Mouse (Mus musculus) T-helper 17 cell (primary cell): Measurements from ENCODE around the gene Ltbp1.

Experiments used
- in situ Hi-C, 2 experiments: fragments of 300-600 bp; cut with MboI, MseI; formaldehyde crosslinking; loops; 1 replicate in 1 of 2; 2 replicates in 1 of 2; pipeline ENCODE4 v1.15.1; 2025; ENCODE audit warnings: high pct_unique_total_duplicates in 2 of 2

Gene Ltbp1

DNA sequence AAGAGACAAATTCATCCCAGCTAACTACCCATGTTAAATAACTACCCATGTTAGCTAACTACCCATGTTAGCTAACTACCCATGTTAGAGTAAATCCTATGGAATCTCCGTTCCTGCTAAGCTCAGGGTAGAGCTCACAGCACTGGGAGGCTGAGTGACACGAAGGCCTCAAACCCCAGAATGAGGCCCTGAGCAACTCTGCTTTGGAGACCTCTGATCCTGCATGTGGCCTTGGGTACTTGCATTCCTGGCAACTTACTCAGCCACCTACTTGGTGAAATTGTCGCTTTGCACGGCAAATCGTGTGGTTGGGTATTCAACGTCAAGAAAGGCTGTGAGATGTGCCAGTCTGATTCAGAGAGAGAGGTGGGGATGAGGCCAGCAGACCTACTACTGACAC lies 50.6 kb downstream of the Ltbp1 start:
- in situ Hi-C loops = no loop called here

DNA sequence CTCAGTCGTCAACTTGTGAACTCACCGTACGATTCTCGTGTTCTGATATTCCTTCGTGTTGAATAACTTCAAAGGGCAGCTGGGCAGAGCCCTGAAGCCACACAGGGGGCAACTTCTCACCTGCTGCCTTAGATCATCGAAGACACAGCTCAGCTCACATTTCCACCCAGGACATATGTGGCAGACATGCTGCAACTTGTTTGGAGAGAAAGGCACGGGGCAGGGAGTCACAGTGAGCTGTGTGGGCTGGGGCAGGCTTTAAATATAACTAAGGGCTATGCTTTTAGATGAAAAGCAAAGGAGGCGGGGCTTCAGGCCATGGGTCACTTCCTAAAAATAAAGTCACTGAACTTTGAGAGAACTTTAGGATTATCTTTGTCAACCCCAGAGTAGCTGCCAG lies 51.3 kb downstream of the Ltbp1 start:
- in situ Hi-C loops = no loop called here

DNA sequence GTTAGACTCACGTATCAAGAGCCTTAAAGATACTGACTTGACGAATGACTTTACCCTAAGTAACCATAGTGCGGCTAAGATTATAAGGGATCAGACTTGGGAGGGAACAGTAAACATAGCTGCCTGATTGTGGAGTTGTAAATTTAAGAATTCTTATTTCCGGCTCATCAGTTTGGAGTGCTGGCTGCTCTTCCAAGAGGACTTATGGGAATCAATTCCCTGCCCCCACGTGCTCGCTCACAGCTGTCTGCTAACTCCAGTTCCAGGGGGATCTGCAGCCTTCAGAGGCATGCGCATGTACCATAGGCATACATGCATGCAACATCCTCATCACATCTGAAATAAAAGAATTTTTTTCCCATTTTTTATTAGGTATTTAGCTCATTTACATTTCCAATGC lies 61.0 kb downstream of the Ltbp1 start:
- in situ Hi-C loops = no loop called here

DNA sequence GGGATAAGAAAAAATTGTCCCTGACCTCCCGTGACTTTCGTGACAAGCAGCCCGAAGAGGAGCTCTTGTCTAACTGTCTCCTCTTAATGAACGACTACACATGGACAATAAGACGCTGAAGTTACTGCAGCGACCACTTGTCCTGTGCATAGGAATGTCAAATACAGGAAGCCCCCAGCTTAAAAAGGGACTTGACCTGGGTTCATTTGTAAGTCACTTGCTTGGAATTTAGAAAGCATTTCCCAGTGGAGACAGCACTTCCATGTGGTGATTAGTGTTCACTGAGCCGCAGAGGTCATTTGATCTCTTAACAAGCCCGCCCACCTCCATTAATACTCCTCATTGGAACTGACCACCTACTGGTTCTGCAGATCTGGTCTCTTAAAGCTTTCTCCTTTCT lies 61.9 kb downstream of the Ltbp1 start:
- in situ Hi-C loops = no loop called here

DNA sequence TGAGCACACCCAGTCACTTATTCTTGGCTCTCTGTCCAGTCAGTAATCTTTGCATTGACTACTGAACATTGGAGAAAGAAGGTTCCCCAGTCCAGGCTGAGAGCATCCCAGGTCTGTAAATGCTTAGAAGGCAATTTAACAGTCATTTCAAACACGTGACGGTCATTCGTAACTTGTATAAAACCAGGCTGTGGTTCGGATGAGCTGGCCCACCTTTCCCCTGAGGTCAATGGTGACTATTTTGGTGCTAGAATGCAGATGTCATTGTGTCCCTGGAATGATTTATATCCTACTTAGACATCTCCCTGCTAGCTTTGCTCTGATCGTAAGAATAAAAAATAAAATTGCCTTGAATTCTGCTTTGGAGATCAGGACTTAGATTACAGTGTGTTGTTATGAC lies 63.9 kb downstream of the Ltbp1 start:
- in situ Hi-C loops = no loop called here

DNA sequence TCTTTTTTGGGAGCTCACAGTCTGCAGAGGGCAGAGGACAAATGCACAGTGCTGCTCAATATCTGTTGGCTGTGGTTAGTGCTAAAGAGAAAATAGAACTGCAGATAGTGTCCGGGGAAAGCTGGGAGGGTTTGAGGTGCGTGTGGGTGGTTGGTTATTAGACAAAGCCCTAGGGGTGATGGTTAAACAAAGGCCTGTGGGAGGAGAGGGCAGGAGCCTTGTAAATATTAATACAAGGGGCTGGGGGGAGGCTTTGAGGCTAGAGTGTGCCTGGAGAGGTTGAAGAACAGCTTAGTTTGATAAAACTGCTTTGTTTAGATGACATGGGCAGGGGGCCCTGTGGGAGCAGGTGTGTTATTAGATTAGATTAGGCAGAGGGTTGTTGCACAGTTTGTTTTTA lies 65.8 kb downstream of the Ltbp1 start:
- in situ Hi-C loops = no loop called here

DNA sequence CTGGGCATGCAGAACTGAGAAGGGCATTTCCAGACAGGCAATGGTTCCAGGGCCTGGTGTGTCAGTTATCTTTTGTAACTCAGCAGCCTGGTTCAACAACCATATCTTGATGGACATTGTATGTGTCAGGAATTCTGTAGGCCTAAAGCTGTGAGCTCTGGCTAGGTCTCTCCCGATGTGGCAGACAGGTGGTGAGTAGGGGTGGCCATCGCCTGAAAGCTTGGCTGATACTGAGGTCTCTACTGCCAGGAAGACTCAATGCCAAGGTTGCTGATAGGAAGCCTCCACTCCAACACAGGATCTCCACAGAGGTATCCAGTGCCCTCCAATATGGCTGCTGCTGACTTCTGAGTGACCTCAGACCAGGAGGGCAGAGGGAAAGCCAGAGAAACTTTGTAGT lies 66.4 kb downstream of the Ltbp1 start:
- in situ Hi-C loops = no loop called here

DNA sequence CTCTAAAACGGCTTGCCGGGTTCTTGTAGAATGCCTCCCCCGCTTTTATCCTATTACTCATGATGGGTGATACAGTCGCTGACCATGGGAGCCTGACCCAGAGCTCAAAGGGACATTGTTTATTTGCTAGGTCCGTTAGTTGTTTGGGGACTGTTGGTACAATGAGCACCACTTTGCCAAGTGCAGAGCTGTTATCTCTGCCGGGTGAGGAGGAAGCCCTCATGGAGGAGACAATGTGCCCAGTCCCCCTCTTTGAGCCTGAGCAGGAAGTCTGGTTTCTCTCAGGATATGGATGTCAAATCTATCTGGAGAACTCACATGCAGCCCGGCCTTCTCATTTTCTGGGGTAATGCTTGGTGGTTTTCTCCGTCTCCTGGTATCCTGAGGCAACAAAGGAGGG lies 68.5 kb downstream of the Ltbp1 start:
- in situ Hi-C loops = no loop called here

DNA sequence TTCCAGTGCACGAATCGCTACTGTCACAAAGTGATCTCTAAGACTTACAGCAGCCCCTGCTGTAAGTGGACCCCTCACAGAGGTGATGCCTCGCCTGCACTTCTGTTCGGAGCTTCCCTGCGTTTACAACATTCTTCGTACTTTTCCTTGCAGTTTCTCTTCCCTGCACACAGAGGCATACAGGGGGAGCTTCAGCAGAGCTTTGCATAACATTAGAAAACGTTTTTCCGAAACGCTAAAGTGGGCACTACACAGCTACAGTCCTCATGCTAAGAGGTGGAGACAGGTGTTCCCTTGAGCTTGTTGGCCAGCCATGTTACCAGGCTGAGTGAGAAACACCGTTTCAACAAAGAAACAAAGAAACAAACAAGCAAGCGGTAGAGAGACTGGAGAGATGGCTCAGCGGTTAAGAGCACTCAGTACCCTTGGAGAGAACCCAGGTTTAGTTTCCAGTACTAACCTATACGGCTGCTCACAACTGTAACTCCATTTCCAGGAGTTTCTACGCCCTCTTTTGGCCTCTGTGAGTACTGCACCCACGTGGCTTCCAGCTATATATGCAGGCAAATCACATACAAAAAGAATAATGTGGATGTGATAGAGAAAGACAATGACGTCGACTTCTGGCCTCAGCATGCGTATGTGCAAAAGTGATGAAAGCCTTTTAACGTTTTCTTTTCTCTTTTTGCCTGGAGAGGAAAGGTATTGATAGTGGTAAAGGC lies 69.8 kb downstream of the Ltbp1 start:
- in situ Hi-C loops = no loop called here

DNA sequence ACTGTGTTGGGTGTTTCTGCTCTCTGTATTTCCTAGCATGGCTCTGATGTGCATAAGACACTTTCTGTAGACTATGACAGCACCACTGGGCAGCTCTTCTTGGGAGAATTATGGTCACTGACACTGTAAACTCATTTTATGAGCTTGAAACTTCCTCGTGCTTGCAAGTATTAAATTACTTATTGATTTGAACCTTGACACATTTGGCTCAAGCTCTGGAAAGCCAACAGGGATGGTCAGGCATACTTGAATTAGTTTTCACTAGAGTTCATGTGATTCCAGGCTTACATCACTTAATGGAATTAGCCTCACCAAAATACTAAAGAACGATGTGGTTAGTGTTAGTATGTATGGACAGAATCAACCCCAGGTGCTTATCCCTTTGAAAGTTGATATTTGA lies 76.0 kb downstream of the Ltbp1 start:
- in situ Hi-C loops = no loop called here

DNA sequence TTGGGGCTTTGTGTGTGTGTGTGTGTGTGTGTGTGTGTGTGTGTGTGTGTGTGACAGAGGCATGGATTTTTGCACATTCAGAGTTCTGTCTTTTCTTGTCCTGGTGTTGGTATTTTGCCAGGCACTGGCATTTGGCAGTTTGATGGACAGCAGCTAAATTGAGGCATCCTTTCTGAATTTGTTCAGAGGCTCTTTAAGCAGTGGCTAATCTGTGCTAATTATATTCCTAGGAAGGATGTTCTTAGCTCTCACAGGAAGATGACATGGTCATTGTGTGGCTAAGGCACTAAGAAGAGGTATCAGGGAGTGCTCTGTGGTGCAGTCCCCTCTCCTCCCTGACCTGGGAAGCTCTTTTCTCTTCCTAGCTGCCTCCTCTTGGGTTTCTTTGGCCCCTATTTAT lies 77.1 kb downstream of the Ltbp1 start:
- in situ Hi-C loops = no loop called here

DNA sequence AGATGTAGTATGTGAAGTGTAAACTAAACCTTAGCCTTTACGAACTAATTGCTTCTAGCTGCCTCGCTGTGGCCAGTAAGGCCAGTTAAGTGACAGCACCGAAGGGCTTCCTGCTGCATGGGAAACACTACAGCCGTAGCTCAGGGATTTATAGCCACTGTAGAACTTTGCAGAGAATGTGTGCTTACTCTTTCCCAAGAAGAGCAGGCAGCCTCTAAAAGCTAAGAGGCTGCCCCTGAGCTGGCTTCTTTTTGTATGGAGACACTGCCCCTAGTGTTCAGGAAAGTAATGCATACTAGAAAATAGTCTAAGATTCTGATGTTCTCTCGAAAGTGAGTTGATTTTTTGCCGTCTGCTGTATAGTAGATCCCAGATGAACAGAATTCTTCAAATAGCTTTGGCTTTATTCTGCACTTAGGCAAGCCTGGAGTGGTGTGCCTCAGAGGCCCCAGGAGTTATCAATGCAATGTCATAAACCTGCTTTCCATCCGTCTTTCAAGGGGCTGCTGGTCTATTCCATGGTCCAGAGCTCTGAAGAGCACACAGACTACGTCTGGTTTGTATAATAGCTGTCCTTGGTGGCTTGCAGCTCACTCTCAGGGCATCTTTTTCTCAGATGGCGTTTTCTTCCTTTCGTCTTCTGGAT lies 82.1 kb downstream of the Ltbp1 start:
- in situ Hi-C loops = no loop called here

DNA sequence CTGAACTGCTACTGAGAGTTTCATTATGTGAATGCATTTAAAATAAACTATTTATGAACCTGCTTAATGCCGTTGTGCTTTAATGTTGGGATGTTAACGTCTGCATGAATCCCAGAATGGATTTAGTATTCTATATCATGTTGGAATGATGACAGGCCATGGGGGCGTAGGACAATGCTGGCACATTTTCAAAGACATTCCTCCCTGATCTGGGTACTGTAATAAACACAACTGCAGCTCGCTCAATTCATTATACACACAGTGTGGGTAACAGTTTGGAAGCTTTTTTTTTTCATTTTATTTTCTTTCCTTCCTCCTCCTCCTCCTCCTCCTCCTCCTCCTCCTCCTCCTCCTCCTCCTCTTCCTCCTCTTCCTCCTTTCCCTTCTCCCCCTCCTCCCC lies 82.9 kb downstream of the Ltbp1 start:
- in situ Hi-C loops = no loop called here

DNA sequence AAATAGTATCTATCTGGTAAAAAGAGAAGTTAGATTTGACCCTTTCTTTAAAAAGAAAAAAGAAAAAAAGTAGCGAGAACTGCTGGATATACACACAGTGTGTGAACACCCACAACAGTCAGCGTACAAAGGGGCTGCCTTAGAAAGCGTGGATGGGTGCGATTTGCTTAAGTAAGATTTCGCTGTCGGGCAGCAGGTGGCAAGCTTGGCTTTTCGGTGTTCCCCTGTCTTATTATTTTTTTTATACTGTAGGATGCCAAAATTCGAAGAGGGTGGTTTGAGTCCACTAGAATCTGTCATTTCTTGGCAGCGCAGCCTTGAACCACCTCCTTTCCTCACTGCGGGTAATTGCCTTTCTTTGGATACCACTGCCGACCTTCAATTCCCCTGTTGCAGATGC lies 83.4 kb downstream of the Ltbp1 start:
- in situ Hi-C loops = no loop called here

DNA sequence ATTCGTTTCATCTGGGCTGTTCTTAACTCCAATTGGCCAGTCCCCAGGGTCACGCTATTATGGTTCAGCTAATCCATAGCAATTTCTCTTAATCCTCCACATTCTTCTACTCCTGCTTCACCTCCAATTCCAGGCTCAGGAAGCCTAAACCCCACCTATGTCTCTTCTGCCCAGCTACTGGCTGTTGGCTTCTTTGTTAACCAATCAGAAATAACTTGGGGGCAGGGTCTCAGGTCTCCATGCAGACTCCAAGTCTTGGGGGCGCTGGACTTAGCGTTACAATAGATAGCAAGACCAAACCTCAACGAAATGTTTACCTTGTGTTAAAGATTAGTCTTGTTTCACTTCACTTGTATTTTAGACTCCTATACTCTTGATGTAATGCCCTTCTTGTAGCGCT lies 85.2 kb downstream of the Ltbp1 start:
- in situ Hi-C loops = no loop called here

DNA sequence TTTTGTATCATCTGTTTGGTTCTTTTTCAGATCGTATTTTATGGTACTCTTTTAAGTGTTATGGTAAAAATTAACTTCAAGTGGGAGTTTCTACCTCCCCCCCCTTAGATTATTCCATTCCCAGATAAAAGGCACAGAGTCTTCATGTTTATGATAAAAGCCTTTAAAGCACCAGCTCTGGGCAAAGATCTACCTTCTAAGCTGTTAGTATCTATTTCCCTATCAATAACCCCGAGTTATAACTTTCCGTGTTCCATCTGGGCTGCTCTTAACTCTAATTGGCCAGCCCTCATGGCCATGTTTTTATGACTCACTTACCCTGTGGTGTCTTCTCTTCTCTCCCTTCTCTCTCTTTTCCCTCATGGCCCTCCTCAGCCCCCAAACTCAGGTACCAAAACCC lies 88.2 kb downstream of the Ltbp1 start:
- in situ Hi-C loops = no loop called here

DNA sequence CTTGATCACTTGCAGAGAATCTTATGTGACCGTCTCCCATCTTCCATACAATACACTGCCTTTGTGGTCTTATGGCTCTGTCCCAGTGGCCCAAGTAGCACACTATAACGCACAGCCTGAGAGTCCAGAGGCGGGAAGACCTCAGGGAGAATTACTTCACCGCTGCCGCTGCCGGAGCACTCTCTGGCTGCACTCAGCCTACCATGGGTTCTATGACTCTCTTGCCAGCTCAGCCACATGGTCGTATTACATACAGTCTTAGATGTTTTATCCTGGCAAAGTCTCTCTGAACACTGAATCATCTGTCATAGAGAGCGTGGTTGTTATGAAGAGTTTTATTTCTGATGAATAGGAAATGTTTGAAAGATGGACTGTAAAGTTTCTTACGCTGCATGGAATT lies 89.2 kb downstream of the Ltbp1 start:
- in situ Hi-C loops = no loop called here

DNA sequence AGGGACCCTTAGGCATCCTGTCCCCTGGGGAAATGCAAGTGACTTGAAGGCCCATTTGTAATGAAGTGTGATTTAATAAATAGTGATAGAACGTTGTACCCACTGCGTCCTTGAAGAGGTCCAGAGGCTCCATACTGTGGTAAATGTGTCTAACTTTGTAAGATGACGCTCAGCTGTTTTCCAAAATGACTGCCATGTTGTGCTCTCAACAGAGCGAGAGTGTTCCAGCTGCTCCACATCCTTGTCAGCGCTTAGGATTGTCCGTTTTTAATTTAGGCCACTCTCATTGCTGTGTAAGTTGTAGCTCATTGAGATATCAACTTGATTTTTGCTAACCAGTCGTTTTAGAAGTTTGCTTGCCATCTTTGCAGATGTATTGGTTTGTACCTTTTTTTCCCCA lies 91.4 kb downstream of the Ltbp1 start:
- in situ Hi-C loops = no loop called here

DNA sequence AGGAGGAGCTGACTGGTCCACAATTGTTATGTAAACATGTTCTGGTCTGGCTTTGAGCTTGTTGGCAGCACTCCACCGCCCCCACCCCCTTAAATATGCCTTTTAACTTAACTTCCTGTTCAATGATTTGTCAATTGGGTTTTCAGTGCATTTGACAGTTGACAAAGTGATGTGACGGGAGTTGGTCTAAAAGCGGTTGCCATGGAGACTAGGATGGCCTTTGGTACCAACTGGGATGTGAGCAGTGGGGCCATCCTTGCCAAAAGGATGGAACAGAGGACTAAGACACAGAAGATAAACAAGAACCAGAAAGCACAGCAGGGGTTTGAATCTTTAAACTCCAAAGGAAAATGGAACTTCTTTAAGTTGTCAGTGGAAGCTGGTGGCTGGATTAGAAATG lies 92.0 kb downstream of the Ltbp1 start:
- in situ Hi-C loops = no loop called here

DNA sequence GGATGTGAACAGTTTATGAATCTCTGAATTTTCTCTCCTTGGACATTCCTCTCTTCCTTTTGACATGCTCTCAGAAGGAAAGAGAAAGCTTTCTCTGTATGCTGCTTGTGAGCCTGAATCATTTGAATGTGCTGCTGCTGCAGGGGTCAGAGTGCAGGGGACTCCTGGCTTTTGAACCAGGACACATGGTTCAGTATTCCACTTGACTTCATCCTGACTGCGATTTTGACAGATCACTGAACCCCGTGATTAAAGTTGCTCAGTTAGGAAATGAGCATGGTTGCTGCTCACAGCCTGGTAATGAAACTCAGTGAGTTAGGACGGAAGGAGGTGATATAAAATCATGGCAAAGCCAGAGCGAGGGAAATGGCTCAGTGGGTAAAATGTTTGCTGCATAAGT lies 95.8 kb downstream of the Ltbp1 start:
- in situ Hi-C loops = no loop called here

DNA sequence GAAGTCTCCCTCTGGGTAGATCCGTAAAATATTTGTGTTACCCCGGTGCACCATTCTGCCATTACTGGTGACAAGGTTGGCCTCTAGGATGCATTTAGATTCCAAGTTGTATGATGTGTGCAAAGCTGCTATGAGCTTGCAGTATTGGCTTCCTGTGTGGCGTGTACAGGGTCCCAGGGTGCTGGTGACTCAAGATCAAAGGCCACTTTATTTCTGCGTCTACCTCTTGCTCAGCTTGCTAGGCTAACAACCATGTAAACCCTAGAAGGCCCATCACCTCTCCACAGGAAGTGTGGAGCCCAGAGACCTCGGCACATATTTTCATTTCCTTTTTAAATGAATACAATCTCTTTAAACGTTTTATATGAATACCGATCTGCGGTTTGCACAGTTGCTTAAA lies 96.6 kb downstream of the Ltbp1 start:
- in situ Hi-C loops = no loop called here

DNA sequence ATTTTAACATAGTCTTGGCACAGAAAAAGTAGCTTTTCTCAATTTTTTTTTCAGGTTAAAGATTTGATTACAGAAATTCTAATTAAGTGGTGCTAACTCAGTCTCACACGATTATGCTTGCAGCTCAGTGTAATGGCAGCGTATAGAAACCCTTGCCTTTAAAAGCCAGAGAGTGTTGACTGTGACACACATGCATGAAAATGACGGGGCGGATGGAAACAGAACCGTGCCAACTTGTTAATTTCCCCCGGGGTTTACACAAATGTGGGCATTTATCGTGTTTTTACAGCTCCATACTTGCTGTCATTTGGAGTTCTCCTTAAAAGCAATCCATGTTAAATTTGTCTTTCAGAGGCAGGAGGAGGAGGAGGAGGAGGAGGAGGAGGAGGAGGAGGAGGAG lies 102.0 kb downstream of the Ltbp1 start:
- in situ Hi-C loops = no loop called here

DNA sequence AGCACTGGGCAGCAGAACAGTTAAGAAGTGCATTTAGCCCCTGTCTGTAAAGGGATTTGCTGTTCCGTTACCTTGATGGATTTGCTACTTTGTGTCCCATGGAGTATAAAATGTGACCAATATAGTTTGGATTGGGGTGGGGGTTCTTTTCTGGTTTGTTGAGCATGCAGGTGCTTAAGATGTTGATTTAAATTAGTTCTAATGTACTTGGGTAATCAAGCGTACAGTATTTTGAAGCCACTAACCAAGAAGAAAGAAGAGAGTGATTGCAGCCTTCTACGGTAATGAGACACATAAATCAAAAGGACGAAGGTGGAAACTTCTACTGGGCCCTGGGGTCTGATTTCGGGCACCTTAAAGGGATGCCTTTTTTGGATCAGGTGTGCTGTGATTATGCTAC lies 102.5 kb downstream of the Ltbp1 start:
- in situ Hi-C loops = no loop called here
